Mouse (Mus musculus): ENCODE measurements around the gene Gm20388.

Gene Gm20388

DNA sequence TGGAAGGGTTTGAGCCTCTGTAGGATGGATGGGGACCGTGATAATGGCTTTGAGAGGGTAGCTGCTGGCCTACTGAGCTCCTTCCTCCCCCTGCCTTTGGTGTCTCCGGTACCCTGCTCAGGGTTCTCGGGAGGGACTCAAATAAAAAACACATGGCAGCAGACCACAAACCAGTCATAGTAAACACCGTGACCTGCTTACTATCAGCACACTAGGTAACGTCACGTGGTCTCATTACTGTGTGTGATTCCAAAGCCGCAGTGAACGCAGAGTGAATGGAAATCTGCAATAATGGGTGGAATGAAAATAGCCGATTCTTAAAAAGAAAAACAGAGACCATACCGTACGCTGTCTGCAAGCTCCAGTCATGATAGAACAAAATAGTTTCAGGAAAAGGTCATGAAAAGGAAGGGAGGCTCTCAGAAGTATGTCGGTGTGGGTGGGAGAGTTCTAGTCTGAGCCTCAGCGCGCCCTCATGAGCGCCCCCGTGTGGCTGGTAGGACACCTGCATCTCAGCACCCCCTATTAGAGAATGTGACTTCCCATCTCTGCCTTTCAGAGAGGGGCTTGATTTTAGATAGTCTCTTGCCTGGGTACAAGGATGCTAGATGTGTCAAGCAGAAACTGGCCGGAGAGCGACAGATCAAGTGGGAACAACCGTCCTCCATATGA is 4436.3 kb downstream of the Gm20388 start:
- DNase-seq: peak; percentile 77

DNA sequence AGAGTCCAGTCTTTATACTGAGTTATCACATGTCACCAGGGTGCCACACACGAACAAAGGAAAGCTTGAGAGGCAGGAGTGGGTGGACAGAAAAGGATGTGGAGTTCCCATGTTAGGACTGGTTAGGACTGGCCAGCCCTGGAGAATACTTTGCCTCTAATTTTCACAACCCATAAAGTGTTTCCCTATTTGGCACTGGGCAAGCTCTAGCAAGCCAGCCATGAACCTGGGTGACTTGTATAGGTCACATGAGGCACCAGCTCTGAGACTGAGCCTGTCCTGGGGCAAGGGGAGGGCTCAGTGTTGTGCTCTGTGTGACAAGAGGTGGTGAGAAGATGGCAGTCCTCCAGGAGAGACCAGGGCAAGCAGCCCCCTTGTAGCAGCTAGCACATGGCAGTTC is 4437.4 kb downstream of the Gm20388 start:
- DNase-seq: no peak

DNA sequence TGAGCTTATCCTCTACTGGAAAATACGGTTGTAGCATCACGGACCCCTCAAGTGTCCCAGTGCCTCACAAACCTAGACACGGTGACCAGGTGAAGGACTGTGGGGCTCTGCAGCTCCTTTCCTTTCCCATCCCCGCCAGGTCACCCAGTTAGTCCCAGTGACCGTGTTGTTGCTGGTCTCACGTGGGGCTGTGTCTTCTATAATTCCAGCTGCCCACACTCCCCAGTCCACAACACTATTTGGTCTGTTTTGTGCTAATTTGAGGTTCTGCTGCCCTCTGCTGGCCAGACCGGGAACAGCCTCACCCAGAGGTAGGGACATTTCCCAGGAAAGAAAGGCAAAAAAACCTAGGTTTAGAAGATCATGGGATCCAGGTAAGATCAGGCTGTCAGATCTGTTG is 4439.0 kb downstream of the Gm20388 start:
- peak; percentile 77 for DNase-seq

- DNase-seq: peak; percentile 39
These were observed 4441.0 kb downstream of the Gm20388 start for GRCm38 (mm10) chr8:124351636-124352035.

GRCm38 (mm10) chr8:124360911-124361310 is 4450.3 kb downstream of the Gm20388 start:
- DNase-seq: no peak

DNA sequence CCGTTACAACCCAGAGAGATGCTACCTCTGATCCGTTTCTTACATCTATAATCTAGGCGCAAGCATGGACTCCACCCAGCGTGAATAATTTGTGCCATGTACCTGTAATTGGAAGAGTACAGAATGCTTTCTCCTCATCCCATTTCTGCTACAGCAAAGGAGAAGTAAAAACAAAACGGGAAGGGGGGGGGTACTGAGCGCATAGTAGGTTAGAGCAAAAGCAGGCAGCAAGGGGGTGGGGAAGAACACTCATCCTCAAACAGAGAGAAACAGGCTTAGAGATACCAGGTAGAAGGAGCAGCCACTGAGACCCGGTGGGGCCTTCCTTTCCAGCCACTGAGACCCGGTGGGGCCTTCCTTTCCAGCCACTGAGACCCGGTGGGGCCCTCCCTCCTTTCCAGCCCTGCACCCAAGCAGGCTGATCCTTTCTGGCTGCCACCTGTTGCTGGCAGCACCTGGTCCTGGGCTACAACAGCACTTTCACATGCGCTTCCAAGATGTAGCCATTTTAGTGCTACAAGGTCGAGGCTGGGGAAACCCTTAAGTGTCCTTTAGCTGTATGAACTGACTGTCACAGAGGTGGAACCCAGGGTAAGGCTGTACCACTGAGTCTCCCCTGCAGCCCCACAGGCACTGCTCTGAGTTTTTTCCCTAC is 4451.3 kb downstream of the Gm20388 start:
- DNase-seq: no peak

- DNase-seq: no peak
These were observed 4451.9 kb downstream of the Gm20388 start for GRCm38 (mm10) chr8:124362589-124362988.

- DNase-seq: no peak
These were observed 4452.7 kb downstream of the Gm20388 start for GRCm38 (mm10) chr8:124363337-124363736.

DNA sequence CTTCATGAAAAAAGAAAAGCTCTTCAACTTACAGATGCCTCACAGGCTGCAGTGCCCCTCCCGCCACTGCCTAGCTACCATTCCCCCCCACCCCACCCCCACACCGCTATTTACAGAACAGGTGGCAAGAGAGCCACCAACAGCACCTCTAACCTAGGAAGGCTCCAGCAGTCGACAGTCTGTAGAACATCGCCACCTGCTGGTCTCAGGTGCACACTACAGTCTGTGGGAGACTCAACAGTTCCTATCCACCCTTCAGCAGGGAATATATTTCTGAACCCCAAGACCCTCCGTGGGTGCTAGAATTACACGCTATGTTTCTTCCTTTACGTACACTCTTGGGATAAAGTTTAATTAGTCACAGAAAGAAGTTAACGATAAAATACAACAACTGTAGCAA is 4457.6 kb downstream of the Gm20388 start:
- DNase-seq: peak; percentile 79

DNA sequence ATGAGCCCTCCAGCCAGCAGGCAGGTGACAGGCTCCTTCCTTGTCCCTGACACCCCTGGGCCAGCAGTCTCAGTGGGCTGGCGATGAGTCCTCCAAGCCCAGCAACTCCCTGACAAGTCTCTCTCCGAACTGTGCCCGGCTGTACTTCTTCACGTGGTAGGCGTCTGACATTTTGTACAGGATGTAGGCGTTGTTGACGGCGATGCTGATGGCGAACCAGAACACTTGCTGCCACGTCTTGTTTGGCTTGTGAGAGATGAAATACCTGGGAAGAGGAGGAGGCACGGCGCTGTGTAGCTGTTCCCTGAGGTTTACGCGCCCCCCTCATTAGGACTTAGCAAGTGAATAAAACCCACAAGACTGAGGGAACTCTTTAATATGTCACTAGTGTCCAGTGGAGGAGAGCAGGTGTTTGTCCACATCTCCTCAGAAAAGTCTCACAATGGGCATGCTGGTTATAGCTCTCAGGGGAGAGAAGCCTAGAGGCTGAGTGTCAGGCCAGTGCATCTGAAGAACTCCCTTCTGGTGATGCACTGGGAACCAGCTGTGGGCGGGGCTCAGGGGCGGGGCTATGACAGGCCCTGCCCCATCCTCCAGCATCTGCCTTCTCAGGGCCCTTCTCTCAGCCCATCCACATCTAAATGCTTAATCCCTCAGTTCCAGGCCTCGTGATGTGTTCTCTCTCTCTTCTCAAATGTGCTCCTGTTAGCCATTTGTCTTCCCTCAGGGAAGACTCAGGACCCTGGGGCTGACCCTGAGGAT is 4460.0 kb downstream of the Gm20388 start:
- no peak for DNase-seq

- no peak for DNase-seq
These were observed 4460.9 kb downstream of the Gm20388 start for GRCm38 (mm10) chr8:124371410-124372123.

DNA sequence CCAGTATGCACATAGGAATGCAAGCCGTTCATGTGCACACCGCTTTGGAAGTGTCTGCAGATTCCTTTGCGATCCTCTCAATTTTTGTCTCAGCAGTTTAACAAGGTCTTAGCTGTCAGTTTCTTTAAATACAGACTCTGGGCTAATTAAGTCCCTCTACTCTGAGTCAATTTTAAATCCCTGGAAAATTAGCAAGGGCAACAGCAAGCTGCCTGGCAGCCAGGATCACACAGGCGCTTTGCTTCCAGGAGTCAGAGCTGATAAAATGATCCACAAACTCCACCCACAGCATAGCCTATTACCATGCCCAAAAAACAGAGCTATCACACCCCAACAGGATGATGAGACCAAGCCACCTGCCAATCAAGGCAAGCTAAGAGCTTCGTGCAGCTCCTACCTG is 4463.1 kb downstream of the Gm20388 start:
- no peak for DNase-seq

- DNase-seq: no peak
These were observed 4464.5 kb downstream of the Gm20388 start for GRCm38 (mm10) chr8:124375168-124375567.

- no peak for DNase-seq
These were observed 4465.1 kb downstream of the Gm20388 start for GRCm38 (mm10) chr8:124375727-124376126.

DNA sequence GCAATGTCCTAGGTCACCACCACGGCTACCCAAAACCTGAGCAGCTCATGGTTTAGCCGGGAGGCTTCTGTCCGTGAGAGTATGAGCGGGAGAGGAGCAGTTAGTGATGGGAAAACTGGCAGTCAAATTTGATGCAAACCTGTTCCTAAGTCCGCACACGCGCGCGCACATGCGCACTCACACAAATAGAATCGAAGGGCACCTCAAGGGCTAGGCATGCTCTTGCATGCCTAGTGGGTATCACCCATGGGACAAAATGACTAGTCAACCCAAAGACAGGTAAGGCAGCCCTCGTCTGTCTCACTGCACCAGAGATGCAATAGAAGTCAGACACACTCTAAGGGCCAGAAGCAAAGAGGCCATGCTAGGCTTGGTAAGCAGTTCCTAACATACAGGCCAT is 4465.8 kb downstream of the Gm20388 start:
- no peak for DNase-seq

- DNase-seq: no peak
These were observed 4468.6 kb downstream of the Gm20388 start for GRCm38 (mm10) chr8:124379289-124379688.

GRCm38 (mm10) chr8:124382235-124382634 is 4471.6 kb downstream of the Gm20388 start:
- no peak for DNase-seq

DNA sequence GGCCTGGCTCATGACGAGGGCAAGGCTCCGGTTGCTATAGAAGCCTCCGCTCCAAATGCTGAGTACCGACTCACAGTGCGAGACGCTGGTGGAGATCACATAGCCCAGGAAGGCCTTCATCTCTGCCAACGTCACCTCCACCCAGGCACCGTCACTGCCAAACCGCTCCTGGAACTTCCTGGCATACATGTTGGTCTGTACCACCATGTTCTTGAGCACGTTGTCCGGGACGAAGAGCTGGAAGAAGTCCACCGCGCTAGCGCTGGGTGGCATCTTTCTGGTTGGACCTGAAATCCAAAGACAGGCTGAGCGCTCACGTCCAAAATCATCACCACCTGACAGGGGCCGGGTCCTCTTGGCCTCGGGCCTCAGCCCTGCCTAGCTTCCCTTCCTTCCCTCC is 4473.7 kb downstream of the Gm20388 start:
- no peak for DNase-seq

DNA sequence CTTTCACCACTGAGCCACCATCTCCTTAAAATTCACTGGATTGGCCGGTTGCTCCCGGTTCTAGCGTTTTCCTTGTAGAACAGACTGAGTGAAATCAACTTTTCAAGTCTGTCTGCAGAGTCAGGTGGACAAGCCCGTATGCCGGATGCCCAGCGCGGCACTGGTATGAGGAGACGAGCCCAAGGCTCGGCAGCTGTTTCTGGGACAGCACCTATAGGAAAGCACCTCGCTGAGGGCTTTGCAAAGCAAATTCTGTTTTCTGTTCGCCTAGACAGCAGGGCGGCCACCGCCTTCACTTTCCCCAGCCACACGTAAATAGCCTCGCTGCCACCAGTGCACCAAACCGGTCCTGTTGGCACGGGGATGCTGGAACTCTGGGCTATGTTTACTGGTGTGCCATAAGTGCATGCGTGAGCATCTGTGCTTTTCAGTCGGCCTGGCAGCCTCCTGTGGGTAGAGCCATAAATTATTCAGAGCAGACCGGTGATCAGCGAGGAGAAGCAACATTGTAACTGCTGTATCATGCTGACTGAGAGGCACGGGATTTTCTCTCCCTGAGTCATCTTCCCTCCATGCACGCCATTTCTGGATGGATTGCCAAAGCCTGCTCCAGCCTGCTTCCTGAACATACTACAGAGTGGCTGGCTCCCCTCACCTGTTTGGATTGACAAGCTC is 4475.7 kb downstream of the Gm20388 start:
- peak; percentile 7 for DNase-seq

- no peak for DNase-seq
These were observed 4478.9 kb downstream of the Gm20388 start for GRCm38 (mm10) chr8:124389495-124389894.

DNA sequence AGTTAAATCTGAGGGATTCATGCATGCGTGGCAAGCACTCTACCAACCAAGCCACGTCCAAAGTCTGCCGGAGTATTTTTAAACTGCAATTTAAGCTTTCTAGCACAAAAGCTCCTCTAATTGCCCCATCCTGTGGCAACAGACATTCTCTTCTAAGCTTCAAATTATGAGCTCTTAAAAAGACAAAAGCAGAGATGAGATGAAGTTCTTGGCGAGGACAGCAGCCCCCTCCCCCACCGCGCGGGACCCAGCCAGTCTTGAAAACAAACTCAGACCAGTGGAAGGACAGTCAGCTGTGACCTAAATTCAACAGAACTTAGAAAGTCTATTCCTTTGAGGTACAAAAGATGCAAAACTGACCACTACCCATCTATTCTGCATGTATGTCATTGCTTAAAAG is 4480.6 kb downstream of the Gm20388 start:
- no peak for DNase-seq

- DNase-seq: no peak
These were observed 4481.8 kb downstream of the Gm20388 start for GRCm38 (mm10) chr8:124392271-124393012.
